Comparison of ENCODE assay signal across 8 mouse cellular contexts in the genomic region with DNA sequence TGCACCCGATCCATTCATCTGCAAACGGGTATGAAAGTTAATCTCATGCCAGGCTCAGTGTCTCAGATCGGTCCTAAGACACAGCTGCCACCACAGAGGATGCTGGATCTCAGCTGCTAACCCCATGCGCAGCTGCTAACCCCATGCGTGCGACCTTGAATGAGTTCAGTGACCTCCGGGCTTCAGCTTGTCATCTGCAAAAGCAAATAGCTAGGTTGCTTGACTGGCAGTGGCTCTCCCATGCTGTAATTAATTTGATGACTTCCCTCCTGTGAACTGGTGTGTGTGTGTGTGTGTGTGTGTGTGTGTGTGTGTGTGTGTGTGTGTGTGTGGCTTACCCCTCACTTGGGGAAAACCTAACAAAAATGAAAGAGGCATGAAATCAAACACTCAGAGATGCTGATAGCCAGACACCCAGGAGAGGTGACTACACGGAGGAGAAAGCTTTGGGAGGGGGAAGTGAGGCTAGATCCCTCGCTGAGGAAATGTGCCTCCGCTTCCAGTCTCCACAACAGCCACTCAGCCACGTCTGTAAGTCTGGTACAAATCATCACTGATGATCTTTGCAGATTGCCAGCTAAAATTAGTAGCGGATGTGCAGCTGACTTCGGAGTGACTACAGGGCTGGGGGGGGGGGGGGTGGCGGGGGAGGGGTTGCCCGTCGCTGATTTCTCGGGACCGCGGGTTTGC. TPM values are rescaled to one million over a fixed set of nuclear protein-coding genes. Genes with fewer than 3 reads are reported as not detected.
A peak's percentile ranks its signal among the peaks of the same experiment; 100 is the strongest.
DNase-seq lines count a peak whose midpoint lies in the region; ATAC-seq lines count a peak whose summit lies in the region.

No protein-coding gene starts in this region.

- H3K27me3 ChIP-seq in forebrain, embryonic 14.5 days (replicated peaks; ENCODE audit: control insufficient read depth, insufficient read depth, low read length) = no peaks in the 10 kb centered on the region
- H3K27me3 ChIP-seq in limb, embryonic 10.5 days (ENCODE audit: low read depth, poor library complexity, severe bottlenecking) = no peaks in the 10 kb centered on the region

- H3K4me3 ChIP-seq in forebrain, embryonic 14.5 days (ENCODE audit: low read depth, low read length) = no peak overlapping the region
- peak overlapping the region; percentile 30 for H3K4me3 ChIP-seq in limb, embryonic 10.5 days

- no peak overlapping the region for H3K27ac ChIP-seq in forebrain, embryonic 14.5 days (ENCODE audit: low read depth, low read length)
- peak overlapping the region; percentile 25; the same call in 1 of the 2 replicates for H3K27ac ChIP-seq in limb, embryonic 10.5 days

- H3K4me2 ChIP-seq in forebrain, embryonic 14.5 days (ENCODE audit: low read length) = peak overlapping the region; percentile 32; the same call in 1 of the 2 replicates

- ATAC-seq in forebrain, embryonic 14.5 days = no peak

- H3K4me1 ChIP-seq in forebrain, embryonic 14.5 days (ENCODE audit: control insufficient read depth, insufficient read depth, low read length) = no peaks in the 10 kb centered on the region
- H3K4me1 ChIP-seq in limb, embryonic 10.5 days = peaks cover 18% of the 10 kb centered on the region

- no peaks in the 10 kb centered on the region for H3K9me3 ChIP-seq in forebrain, embryonic 14.5 days (replicated peaks; ENCODE audit: control insufficient read depth, low read length)
- no peaks in the 10 kb centered on the region for H3K9me3 ChIP-seq in limb, embryonic 10.5 days (replicated peaks)

- 42% methylated on average over 19 of the region's 19 CpGs for WGBS in forebrain, embryonic 14.5 days
- WGBS in limb, embryonic 10.5 days = 22% methylated on average over 19 of the region's 19 CpGs

- H3K36me3 ChIP-seq in forebrain, embryonic 14.5 days (ENCODE audit: control insufficient read depth, insufficient read depth, low read length) = no peaks in the 10 kb centered on the region
- no peaks in the 10 kb centered on the region for H3K36me3 ChIP-seq in limb, embryonic 10.5 days

- DNase-seq in cerebellum, postnatal 10 days = peak; percentile 29 to 34
- DNase-seq in cerebellum, adult 9-11 months = no peak
- DNase-seq in CD4-positive, CD25-positive, alpha-beta regulatory T cell, adult 2 months (ENCODE audit: low read depth, low spot score) = peak; percentile 57
- DNase-seq in forebrain, embryonic 14.5 days (ENCODE audit: low spot score) = peak; percentile 49
- DNase-seq in limb, embryonic 10.5 days (ENCODE audit: low spot score) = peak; percentile 56
- DNase-seq in urinary bladder, postnatal 10 days (ENCODE audit: low spot score) = no peak
- DNase-seq in ovary, postnatal 36 days (ENCODE audit: low spot score) = no peak
- no peak for DNase-seq in yolk sac, embryonic 10.5 days (ENCODE audit: low spot score)

- no peak overlapping the region for H3K9ac ChIP-seq in forebrain, embryonic 14.5 days (ENCODE audit: low read length)

RNA-seq across cellular contexts. Expression of a gene that starts 47.0 kb away (rescaled TPM):
- polyA plus RNA-seq in forebrain, embryonic 14.5 days (2014; fragmentation: Nextera tagmentation; extraction: Ambion mirVana) = 49.5 and 55.5 TPM in 2 replicates
- 76.9 and 80.9 TPM in 2 replicates for polyA plus RNA-seq in limb, embryonic 10.5 days (2016; fragmentation: Nextera tagmentation; extraction: Ambion mirVana)

RNA-seq across cellular contexts. Expression of a gene that starts 51.0 kb away (rescaled TPM):
- 32.1 and 48.7 TPM in 2 replicates for polyA plus RNA-seq in forebrain, embryonic 14.5 days (2014; fragmentation: Nextera tagmentation; extraction: Ambion mirVana)
- polyA plus RNA-seq in limb, embryonic 10.5 days (2016; fragmentation: Nextera tagmentation; extraction: Ambion mirVana) = 5.5 and 6.2 TPM in 2 replicates

Comparison
In these comparisons a context has a peak if more than half of its experiments do, and no peak if none do; other contexts are left out.
1. DNase-seq: peak in cerebellum, postnatal 10 days (2 of 2), CD4-positive, CD25-positive, alpha-beta regulatory T cell, adult 2 months (single experiment), forebrain, embryonic 14.5 days (single experiment) and limb, embryonic 10.5 days (single experiment); none in cerebellum, adult 9-11 months (single experiment), urinary bladder, postnatal 10 days (single experiment), ovary, postnatal 36 days (single experiment) and yolk sac, embryonic 10.5 days (single experiment).